Mouse (Mus musculus) adrenal gland, adult (tissue): Measurements from ENCODE around the gene Trmt11.
A peak's percentile ranks its signal among the peaks of the same experiment; 100 is the strongest.
"Not testable (repeated sequence)": the region's sequence is repeated elsewhere in the genome, so short reads cannot be mapped to it uniquely, and the experiment has no call there.

Source experiments
- DNase-seq, 2 experiments: peaks; one replicate each; pipeline ENCODE4 v3.0.0; 2022 to 2023; ENCODE audit warnings: low spot score in 1 of 2; ENCODE audit not compliant: inconsistent age in 2 of 2

Trmt11 gene

DNA sequence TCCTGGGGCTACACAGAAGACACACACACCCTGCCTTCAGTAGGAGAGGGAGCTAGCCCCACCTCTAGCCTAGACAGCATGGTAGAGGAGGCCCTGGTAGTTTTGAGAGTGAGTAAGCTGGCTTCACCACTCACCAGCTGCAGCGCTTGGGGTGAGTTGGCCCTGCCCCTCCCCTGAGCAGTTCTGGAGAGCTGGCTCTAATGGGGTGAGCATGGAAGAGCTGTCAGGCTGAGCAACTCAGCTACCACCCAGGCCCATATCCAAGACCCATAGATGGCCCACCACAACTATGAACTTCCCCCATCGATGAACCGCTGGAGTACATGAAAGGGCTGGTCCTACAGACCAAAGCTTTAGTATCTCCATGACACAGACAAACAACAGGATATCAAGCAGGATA lies 35.9 kb downstream of the Trmt11 start:
- DNase-seq, result no peak

DNA sequence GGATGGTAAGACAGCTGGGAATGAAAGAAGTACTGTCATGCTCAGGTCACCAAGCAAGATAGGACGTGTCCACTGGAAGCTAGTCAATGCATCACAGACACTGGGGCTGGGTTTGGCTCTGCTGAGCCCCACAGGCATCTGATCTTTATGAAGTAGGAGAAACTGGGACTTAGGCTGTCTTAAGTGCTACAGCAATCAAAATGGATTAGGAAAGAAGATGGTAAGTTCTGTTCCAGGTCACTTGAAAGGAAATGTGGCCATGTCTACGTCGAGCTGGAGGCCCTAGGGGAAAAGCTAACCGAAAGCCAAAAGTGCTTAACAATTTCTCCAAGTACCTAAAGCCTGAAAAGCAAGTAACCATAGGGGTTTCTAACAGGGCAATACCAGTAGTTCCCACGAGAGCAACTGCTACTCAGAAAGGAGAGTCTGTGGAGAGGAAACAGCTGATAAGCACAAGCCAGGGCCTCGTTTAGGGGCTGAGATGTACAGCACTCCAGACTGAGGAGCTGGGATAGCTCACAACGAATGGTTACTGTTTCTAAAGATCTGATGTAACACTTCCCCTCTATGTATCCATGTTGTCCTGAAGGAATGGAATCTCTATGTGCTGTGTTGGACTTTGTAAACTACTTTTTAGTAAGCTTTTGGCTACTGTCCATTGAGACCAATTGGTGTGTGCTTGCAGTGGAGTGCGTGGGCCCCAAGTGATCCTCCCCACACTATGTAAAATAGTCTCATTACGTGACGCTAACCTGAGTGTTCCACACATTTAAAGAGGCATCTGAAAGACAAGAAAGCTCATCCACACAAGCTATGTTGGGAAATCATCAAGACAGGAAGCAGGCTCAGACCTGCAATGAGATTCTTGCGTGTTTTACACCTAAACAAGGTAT lies 44.6 kb downstream of the Trmt11 start:
- no peak for DNase-seq

DNA sequence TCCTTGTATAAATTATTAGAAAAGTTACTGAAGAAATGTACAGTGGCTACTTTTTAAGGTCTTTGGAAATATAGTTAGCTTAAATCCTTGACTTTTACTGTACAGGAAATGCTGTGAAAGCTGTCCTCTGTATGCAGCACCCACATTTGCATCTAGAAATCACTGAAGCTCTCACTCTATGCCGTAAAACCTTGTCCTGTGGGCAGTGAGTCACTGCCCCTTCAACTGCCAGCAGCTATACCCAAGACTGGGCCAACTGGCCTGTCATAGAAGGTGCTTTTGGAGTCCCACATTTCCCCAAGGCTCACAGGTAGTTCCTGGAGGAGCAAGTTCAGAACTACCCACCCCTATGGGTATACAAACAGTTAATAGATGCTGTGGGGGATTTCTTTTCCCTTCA lies 48.2 kb downstream of the Trmt11 start:
- DNase-seq, result no peak

DNA sequence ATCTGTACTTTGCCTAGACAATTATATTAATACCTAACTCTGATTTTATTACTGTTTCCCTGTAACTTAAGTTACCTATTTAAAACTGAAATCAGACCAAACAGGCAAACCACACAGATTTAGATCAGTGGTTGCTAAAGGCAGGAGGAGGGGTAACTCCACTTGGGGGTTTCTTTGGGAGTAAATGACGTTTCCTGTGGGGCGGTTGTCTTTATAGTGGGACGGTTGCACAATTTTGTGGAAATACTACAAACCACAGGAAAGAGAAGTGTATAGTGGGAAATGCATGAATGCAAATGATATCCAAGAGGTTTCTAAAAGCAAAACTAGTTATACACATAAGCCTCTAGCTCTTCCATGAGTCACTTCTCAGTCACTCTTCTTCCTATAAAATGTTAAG lies 50.6 kb downstream of the Trmt11 start:
- no peak for DNase-seq

DNA sequence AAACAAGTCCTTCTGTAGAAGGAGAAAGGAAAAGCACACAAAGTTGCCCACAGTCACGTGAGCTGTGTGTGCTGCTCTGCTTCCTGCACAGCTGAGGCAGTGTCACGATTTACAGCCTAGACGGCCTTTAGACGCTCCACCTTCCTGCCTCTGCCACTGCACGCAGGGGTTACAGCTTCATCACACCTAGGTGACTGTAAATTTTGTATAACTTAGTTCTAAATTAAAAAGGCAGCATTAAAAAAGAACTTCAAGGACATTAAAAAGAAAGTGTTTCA lies 62.1 kb downstream of the Trmt11 start:
- no peak for DNase-seq

DNA sequence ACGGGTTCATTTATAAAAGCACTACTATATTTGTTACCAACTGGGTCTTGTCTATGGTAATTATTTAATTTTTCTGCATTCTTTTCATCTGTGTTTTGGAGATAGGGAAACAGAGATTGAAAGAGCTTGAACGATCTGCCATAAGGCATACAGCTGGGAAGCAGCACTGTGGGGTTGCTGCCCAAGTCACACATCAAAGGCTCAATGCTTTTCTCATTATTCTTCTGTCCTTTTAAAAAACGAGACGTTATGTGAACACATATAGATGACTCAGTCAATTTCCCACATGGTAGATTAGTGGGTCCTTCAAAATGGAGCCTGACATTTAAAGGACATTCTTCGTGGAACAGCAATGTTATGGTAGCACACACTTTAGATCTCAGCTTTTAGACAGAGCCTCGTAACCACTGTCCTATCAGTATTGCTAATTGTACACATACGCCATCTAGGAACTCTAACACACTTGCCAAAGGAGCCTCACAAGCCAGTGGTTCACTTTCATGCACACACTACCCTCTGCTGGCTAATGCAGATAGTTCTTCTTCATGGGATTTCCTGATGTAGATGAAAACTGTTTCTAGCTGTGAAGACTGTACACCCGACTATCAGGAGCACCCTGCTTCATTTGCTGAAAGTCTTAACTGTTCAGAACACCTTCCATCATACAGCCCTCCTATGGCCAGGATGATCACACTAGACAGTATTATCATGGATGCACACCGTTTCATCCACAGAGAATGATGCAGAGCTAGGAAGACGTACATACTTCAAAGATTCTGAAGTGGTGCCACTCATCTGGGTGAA lies 62.6 kb downstream of the Trmt11 start:
- peak; percentile 29 to 81 for DNase-seq

DNA sequence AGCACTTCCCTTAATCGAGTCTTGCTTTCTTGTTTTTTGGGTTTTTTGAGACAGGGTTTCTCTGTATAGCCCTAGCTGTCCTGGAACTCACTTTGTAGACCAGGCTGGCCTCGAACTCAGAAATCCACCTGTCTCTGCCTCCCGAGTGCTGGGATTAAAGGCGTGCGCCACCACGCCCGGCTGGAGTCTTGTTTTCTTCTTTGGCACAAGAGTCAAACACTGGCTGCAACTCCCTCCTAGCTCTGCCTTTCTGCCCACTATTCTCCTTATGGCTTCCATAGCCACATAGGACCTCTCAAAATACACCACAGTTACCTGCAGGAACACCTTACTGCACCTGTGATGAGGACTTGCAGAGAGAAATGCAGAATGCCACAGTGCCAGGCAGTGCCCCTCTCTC lies 64.6 kb downstream of the Trmt11 start:
- DNase-seq, result not testable (repeated sequence)

DNA sequence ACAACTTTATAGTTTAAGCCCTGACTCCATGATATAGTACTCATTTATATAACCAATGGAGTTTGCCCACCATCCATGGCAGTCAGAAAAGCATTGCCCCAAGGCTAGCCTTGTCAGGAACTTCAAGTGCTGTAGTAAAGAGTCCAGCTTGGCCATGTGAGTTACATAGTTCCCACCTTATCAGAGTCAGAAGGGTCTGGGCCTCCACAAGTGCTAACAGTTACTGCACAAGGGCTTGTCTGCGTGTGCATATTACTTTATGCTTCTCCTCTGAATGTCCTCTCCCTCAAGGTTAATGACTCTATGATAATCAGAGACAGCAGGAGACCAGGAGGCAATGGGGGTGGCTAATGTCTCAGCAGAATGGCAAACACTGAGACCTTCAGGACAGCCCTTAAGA lies 73.4 kb downstream of the Trmt11 start:
- no peak for DNase-seq

DNA sequence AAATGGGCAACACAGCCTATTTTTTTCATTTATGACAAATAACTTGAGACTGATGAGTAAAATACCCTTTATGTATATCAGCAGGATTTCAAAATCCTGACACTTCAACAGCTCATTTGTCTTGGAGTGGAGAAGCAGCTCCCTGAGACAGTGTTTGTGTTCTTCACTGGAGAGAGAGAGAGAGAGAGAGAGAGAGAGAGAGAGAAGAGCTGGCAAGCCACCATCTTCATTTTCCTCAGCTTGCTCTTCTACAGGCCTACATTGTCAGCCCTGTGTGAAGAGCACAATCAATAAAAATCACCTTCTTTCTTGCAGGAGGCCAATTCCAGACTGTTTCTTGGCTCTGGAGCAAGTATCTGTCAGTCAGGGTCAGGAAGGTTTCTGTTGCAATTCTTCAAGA lies 78.8 kb downstream of the Trmt11 start:
- DNase-seq, result peak in 1 of 2 experiments; percentile 62

DNA sequence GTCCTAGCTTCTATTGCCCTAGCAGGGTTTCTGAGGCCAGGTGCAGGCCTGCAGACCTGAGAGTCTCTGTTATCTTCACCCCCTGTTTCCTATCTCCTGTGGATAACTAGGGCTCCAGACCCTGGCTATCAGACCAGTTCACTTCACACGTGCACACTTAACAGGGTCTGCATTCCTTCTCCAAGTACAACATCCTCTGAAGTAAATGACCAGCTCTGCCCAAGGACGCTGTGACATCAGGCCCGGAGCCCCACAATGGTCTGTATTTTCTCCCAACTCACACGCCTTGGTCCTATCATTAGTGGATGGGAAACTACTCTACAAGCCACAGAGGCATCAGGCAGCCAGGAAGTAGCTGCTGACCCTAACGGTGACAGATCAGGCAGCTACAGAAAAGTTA lies 81.4 kb downstream of the Trmt11 start:
- DNase-seq, result no peak

DNA sequence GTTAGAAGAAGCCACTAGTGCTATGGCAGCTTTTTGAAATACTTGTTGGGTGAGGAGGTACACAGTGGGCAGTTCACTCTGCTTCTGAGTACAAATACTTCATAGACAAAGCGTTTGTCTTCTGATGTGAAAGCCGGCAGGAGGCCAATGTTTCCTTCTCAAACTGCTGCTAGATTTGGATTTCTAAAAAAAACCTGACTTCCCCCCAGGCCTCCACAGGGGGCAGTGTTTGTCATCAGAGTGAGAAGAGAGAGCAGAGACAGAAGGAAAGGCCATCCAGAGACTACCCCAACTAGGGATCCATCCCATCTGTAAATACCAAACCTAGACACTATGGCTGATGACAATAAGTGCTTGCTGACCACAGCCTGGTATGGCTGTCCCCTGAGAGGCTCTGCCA lies 83.3 kb downstream of the Trmt11 start:
- no peak for DNase-seq

DNA sequence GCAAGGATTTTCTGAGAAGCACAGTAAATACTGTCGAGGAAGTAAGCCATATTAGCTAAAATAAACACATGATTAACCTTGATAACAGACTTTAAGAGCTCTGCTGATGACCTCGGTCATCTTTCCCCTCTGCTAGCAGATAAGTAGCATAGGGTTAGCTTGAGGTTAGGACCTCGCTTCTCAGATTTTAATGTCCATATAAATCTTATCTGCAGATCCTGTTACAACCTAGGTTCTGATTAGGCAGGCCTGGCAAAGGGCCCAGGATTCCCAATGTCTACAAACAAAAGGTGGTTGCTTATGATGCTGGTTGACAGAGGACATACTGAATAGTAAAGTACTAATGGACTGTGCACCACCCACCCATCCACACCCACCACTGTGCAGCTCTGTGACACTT lies 83.8 kb downstream of the Trmt11 start:
- DNase-seq, result peak in 1 of 2 experiments; percentile 50

DNA sequence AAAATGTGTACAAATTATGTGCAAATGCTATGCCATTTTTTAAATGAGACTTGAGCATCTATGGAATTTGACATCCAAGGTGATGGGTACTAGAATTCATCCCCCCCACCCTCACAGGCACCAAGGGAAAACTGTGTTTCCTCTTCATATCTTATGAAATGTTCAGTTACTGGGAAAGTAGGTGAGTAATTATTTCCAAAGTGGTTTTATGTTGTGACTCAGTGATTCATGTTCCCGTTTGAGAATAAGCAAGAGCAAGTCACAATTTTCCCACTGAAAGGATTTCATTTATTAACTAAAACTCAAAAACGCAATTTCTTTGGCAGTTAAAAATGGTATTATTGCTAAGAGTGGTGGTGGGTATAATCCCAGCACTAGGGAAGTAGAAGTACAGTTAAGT lies 95.8 kb downstream of the Trmt11 start:
- no peak for DNase-seq

DNA sequence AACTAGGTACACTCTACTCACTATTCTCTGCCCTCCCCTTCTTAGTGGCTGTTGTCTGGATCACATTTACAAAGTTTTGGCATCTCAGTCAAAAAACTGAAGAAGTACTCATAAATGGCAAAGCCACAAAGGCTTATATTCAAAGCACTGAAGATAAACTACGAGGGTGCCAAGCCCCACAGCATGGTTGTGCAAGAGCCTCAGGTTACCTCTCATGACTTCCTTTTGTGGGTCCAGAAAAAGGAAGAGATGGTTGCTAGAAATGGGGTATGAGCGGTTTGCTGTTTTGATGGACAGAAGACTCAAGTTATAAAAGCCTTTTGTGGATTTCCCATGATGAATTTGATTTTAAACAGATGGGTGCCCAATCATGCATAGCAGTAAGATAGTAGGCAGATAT lies 97.4 kb downstream of the Trmt11 start:
- no peak for DNase-seq

DNA sequence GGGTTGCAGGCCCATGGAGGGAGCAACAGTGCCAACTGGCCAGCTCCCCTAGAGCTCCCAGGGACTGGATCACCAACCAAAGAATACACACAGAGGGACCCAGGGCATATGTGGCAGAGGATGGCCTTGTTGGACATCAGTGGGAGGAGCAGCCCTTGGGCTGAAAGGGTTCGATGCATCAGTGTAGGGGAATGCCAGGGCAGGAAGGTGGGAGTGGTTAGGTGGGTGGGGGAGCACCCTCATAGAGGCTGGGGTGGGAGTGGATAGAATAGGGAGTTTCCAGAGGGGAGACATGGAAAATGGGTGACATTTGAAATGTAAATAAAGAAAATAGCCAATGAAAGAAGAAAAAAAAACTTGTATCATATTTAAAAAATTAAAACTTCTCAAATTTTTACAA lies 97.8 kb downstream of the Trmt11 start:
- DNase-seq, result no peak

DNA sequence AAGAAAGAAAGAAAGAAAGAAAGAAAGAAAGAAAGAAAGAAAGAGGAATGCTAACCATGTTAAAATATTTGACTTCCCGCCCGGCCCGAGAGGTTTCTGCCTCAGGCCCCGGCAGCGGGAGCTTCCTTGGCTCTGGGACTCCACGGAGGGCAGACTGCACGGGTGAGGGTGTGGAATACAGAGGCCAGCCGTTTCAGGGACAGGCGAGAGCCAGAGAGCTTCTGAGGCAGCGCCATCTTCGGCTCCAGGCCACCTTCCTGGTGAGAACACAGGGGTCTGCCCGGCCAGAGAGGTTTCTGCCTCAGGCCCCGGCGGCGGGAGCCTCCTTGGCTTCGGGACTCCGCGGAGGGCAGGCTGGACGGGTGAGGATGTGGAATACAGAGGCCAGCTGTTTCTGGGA lies 102.3 kb downstream of the Trmt11 start:
- not testable (repeated sequence) for DNase-seq
